Mouse (Mus musculus): ENCODE data around the gene Prr12.

Gene Prr12

GRCm38 (mm10) chr7:45077322-45077721 lies 24.6 kb upstream of the Prr12 start:
- no peak for DNase-seq

DNA sequence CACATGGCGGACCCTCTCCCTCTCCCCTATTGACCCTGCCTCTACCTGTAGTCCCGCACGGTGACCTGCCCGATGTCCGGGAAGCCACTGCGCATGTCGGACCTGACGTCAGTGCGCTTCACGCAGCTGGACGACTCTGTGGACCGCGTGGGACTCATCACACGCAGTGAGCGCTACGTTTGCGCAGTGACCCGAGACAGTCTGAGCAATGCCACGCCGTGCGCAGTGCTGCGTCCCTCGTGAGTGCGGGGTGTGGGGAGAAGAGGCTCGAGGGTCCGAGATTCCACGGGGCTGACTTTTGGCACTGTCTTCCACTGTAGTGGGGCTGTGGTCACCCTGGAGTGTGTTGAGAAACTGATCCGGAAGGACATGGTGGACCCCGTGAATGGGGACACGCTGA lies 23.8 kb upstream of the Prr12 start:
- no peak for DNase-seq

- DNase-seq: no peak
Measured at GRCm38 (mm10) chr7:45075405-45075804, 22.7 kb upstream of the Prr12 start.

DNA sequence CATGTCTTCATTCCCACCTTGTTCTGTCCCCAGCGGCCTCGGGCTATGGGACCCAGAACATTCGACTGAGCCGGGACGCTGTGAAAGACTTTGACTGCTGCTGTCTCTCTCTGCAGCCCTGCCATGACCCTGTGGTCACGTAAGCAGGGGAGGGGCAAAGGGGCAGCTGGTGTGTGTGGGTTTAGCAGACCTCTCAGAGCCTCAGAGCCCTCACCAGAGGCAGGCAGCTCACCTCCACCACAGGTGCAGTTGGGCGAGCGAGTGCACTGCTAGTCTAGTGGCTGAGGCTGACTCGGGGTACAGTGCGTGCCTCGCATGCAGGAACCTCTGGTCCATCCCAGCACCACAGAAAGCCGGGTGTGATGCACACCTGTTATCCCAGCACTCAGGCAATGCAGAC lies 21.3 kb upstream of the Prr12 start:
- no peak for DNase-seq

DNA sequence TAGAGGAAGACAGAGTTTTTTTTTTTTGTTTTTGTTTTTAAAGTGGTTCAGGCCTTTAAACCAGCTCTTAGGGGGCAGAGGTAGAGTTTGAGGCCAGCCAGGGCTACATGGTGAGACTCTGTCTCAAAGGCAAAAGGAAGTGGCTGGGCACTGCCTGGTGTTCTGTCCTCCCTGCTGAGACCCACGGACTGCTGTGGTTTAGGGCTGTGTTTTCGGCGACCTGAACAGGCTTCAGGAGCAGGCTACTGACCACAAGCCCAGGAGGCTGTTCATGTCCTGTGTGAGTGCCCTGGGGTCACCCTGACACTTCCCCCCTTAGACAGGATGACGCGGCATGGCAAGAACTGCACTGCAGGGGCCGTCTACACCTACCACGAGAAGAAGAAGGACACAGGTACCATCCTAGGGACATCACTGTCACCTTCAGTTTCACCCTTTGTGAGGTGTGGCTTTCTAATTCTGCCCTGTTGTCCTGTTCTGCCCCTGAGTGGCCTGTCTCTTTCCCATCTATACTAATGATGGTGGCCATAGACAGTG lies 20.6 kb upstream of the Prr12 start:
- DNase-seq: no peak

GRCm38 (mm10) chr7:45072230-45072629 lies 19.5 kb upstream of the Prr12 start:
- DNase-seq: no peak

- no peak for DNase-seq
Measured at GRCm38 (mm10) chr7:45069671-45070070, 17.0 kb upstream of the Prr12 start.

GRCm38 (mm10) chr7:45068000-45068318 lies 15.3 kb upstream of the Prr12 start:
- DNase-seq: peak in 1 of 2 experiments; percentile 49

DNA sequence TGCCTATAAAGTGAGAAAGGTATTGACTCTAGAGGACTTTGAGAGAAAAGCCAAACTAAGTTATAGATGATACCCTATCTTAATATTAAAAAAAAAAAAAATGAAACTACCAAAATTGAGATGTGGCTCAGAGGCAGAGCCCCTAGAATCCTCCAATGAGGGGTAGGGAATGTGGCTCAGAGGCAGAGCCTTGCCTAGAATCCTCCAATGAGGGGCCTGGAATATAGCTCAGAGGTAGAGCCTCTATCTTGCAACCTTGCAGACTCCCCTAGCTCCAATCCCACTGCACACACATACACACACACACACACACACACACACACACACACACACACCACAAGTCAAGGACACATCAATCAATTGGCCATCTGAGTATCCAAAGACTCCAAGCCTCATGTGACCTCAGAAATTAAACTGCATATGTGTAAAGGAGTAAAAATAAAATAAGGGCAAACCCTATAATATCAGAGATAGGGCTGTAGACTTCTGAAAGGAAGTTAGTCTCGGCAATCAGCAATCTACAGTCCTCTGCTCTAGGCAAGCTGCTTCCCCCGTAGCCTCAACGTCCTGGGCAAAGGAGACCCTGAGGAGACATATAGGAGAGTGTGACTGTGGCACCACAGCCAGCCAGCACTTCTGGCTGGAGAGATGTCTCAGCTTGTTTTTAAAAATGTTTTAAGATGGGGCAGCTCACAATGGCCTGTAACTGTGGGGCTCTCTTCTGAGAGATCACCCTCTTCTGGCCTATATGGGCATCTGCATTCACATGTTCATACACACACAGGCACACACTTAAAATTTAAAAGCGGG lies 14.7 kb upstream of the Prr12 start:
- no peak for DNase-seq

GRCm38 (mm10) chr7:45062239-45062835 lies 9.7 kb upstream of the Prr12 start, which contains the start of the genes Nosip and Prrg2:
Nosip (plus strand) TSS chr7:45062429.
Prrg2 (minus strand) TSS chr7:45062677.
- DNase-seq: peak; percentile 85 to 91

- no peak for DNase-seq
Measured at GRCm38 (mm10) chr7:45061532-45062075, 8.9 kb upstream of the Prr12 start.

DNA sequence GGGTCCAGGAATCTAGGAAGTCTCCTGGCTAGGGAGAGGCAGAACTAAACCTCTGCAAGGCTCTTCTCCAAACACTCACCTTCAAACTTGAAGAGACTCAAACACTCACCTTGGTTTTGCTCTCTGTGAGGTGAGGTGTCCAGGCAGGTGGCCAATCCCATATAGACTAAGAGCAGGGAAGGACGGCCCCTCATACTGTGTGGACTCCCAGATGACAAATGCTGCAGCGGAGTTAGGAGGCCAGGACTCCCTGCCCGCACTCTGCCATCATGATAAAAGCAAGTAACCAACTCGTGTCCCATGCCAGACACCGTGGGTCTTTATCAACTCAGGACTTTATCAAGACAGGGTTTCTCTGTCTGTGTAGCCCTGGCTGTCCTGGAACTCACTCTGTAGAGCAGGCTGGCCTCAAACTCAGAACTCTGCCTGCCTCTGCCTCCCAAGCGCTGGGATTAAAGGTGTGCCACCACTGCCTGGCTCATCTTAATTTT lies 8.0 kb upstream of the Prr12 start:
- no peak for DNase-seq

DNA sequence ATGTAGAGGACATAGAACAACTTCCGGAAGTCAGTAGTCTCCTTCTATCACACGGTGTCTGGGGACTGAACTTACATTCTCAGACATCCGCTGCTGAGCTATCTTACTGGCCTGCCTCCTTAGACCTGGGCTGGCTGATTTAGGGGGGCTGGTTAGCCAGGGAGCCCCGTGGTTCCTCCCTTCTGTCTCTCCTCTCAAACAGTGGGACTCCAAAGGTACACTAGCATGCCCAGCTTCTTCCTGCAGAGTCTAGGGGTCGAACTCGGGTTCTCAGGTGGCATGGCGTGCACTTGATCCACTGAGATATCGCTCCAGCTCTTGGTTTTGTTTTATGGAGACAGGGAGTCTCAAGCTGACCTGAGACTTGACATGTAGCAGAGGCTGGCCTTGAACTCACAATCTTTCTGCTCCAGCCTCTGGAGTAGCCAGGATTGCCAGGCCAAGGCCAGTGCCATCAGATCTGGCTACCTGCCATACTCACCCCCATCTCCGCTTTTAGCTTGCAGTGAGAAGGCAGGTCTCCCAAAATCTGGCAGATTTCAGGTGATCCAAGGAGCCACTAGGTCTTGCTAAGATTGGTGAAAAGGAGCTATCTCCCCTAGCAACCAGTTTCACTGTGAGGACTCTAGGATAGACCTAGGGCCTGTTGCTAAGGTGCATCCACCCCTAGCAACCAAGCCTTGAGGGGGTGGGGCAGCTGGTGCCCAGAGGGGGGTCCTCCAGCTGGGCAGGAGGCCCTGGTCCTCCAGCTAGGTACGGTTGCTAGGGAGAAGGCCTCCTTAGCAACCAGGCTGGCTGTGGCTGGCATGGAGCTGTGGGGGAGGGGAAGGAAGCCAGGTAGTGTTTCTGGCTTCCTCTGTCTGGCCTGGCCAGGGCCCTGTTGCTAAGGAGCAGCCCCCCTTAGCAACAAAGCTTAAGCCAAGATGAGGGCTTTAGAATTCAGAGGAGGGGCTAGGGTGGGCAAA lies 6.2 kb upstream of the Prr12 start:
- no peak for DNase-seq

- no peak for DNase-seq
Measured at GRCm38 (mm10) chr7:45056972-45057348, 4.3 kb upstream of the Prr12 start.

GRCm38 (mm10) chr7:45056329-45056971 lies 3.8 kb upstream of the Prr12 start:
- DNase-seq: no peak

GRCm38 (mm10) chr7:45053931-45054510 lies 1.3 kb upstream of the Prr12 start:
- DNase-seq: peak; percentile 91 to 94

DNA sequence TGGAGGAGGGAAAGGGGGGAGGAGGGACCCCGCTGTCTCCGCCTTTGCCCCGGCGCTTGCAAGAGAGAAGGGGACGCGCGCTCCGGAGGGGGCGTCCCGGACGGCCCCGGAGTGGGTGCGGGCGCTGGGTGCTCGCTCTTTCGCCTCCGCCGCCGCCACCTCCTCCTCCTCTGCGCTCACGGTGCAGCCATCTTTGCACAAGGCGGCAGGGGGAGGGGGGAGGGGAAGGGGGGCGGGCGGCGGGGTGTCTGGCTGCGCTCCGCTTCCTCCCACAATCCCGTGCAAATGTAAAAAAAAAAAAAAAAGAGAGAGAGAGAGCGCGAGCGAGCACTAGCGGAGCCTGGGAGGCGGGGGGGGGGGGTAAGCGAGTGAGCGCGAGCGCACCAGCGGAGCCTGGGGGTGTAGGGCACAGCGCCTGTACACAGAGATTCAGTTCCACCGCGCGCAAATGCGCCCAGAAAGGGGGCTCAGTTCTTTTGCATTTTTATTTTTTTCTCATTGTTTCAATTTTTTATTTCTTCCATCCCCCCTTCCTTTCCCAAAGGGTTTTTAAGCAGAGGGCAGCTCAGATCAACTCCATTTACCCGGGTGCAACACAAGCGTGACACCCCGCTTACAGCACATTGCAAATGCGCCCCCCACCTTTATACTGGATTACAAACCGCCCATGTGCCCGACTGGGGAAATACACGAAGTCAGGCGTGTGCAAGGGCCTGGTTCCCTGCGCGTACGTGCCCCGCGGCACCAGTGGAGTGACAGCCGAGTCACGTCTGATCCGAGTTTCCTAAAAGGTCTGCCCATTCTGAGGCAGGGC lies 643 bp upstream of the Prr12 start:
- peak; percentile 78 to 82 for DNase-seq

GRCm38 (mm10) chr7:45052181-45052861 lies 360 bp downstream of the Prr12 start:
- peak; percentile 42 to 46 for DNase-seq

- DNase-seq: no peak
Measured at GRCm38 (mm10) chr7:45051601-45051974, 1.1 kb downstream of the Prr12 start.

DNA sequence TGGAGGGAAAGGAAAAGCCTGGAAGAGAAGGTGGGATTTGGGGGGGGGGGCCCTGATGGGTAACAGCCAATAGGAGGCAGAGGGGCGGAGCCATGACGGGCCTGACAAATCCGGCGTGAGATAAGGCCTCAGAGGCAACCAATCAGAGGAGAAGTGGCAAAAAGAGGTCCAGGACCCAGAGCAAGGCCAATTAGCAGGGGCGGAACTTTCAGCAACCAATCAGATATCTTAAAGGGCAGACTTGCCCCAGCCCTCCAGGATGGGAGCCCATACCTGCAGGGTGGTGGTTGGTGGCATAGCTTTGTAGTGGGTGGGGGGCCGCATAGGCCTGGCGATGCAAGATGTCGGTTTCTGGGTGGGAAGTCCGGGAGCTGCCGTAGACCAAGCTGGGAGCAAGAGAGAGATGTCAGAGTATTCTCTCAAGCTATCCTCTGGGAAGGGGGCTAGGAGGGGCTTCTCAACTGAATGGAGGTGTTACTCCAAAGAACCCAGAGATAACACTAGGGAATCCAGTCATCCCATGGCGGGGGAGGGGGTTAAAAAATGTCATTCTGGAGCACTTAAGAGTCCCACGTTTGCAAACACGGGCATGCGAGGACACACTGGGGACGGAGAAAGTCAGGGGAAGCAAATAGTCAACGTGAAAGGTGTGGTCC lies 1.6 kb downstream of the Prr12 start:
- peak in 1 of 2 experiments; percentile 22 for DNase-seq

Measured in spleen, adult 18-20 months (tissue).